ENCODE assay signal across 7 mouse cellular contexts in genomic region chr7:87411373-87411772, GRCm38 (mm10).
A peak's percentile ranks its signal among the peaks of the same experiment; 100 is the strongest.
DNase-seq lines count a peak whose midpoint lies in the region; ATAC-seq and TF ChIP-seq lines count a peak whose summit lies in the region.
"Not testable (repeated sequence)": the region's sequence is repeated elsewhere in the genome, so short reads cannot be mapped to it uniquely, and the experiment has no call there.

No protein-coding gene starts in this region.

- TF ChIP-seq EP300 in liver, embryonic 14.5 days (IDR thresholded peaks at IDR 0.05; ENCODE audit: low read depth): not testable (repeated sequence)

- not testable (repeated sequence) for H3K4me1 ChIP-seq in E14TG2a.4 (replicated peaks; ENCODE audit: low read depth, low read length); kidney, postnatal 0 days (replicated peaks; ENCODE audit: insufficient read depth, low read length); liver, embryonic 14.5 days (replicated peaks; ENCODE audit: control insufficient read depth in 2 of 2, insufficient read depth in 2 of 2, low read length in 1 of 2); midbrain, postnatal 0 days (ENCODE audit: insufficient read depth, low read length)

- not testable (repeated sequence) for ATAC-seq in kidney, postnatal 0 days (replicated peaks; ENCODE audit: low FRiP score, low read depth); liver, embryonic 14.5 days (ENCODE audit: insufficient read depth); midbrain, postnatal 0 days (ENCODE audit: low FRiP score)

- not testable (repeated sequence) for H3K9me3 ChIP-seq in E14TG2a.4 (ENCODE audit: low read length); kidney, postnatal 0 days (replicated peaks; ENCODE audit: low read length); liver, embryonic 14.5 days (ENCODE audit: control insufficient read depth, low read length); midbrain, postnatal 0 days (ENCODE audit: low read length)

- H3K4me2 ChIP-seq in kidney, postnatal 0 days (ENCODE audit: low read length); liver, embryonic 14.5 days (ENCODE audit: low read depth); midbrain, postnatal 0 days (ENCODE audit: low read depth, low read length, poor library complexity, severe bottlenecking): not testable (repeated sequence)

- not testable (repeated sequence) for H3K36me3 ChIP-seq in E14TG2a.4 (ENCODE audit: insufficient read depth, low read length); kidney, postnatal 0 days (ENCODE audit: insufficient read depth, low read length); liver, embryonic 14.5 days (replicated peaks; ENCODE audit: control insufficient read depth, insufficient read depth, low read depth); midbrain, postnatal 0 days (ENCODE audit: insufficient read depth, low read length)

- H3K4me3 ChIP-seq in E14TG2a.4 (replicated peaks; ENCODE audit: low read length); kidney, postnatal 0 days (replicated peaks; ENCODE audit: low read depth, low read length); liver, embryonic 14.5 days (ENCODE audit: insufficient read depth in 1 of 2, low read depth in 2 of 2, low read length in 2 of 2); midbrain, postnatal 0 days (ENCODE audit: low read depth, low read length): not testable (repeated sequence)

- H3K27ac ChIP-seq in kidney, postnatal 0 days; liver, embryonic 14.5 days; midbrain, postnatal 0 days (ENCODE audit: low read depth, low read length): not testable (repeated sequence)

- not testable (repeated sequence) for H3K9ac ChIP-seq in kidney, postnatal 0 days (ENCODE audit: low read depth, low read length); liver, embryonic 14.5 days (replicated peaks); midbrain, postnatal 0 days (replicated peaks; ENCODE audit: low read length, poor library complexity, severe bottlenecking)

- TF ChIP-seq CTCF in E14TG2a.4 (conservative IDR thresholded peaks at IDR 0.05; ENCODE audit: low read length): peak; percentile 55
- TF ChIP-seq CTCF in kidney, postnatal 0 days (IDR thresholded peaks at IDR 0.05; ENCODE audit: low read depth): peak; percentile 81
- peak; percentile 42; the same call in 1 of the 2 replicates for TF ChIP-seq CTCF in liver, embryonic 14.5 days (IDR thresholded peaks at IDR 0.05; ENCODE audit: low read depth)
- peak; percentile 47 for TF ChIP-seq CTCF in midbrain, postnatal 0 days (IDR thresholded peaks at IDR 0.05)

- not testable (repeated sequence) for H3K27me3 ChIP-seq in E14TG2a.4 (ENCODE audit: insufficient read depth, low read length); kidney, postnatal 0 days (ENCODE audit: insufficient read depth, low read length); liver, embryonic 14.5 days (ENCODE audit: control insufficient read depth, insufficient read depth, low read length); midbrain, postnatal 0 days (ENCODE audit: insufficient read depth, low read length)

- peak; percentile 8 for DNase-seq in adrenal gland, adult 2 months
- DNase-seq in cerebellum, postnatal 14 days: peak; percentile 6 to 15
- DNase-seq in gastrocnemius, postnatal 14 days: peak; percentile 5
- DNase-seq in kidney, postnatal 0 days (ENCODE audit: low spot score): peak; percentile 11
- not testable (repeated sequence) for DNase-seq in liver, embryonic 14.5 days (ENCODE audit: low read depth in 3 of 3, low spot score in 3 of 3)
- DNase-seq in midbrain, postnatal 0 days (ENCODE audit: low spot score): peak; percentile 3

- 5% methylated on average over 4 of the region's 4 CpGs for WGBS in kidney, postnatal 0 days
- WGBS in liver, embryonic 14.5 days (ENCODE audit: insufficient replicate concordance): 4% methylated on average over 4 of the region's 4 CpGs
- 10% methylated on average over 4 of the region's 4 CpGs for WGBS in midbrain, postnatal 0 days

- intact Hi-C loops in gastrocnemius, postnatal 14 days (cut with DNase I; ENCODE audit: low total_unique reads): not testable (repeated sequence)
